Mouse (Mus musculus): ENCODE data around the gene Clca4b. TPM values are rescaled to one million over a fixed set of nuclear protein-coding genes. Genes with fewer than 3 reads are reported as not detected.
"Not testable (repeated sequence)": the region's sequence is repeated elsewhere in the genome, so short reads cannot be mapped to it uniquely, and the experiment has no call there.

Gene Clca4b
- total RNA-seq (2017): not detected in 2 replicates

- ATAC-seq (replicated peaks; ENCODE audit: low read depth, poor library complexity, severe bottlenecking): no peak
Observed at GRCm38 (mm10) chr3:144932335-144932734, at the start of gene Clca4b. TSS of gene Clca4b (minus strand) at chr3:144932529.

- ATAC-seq (replicated peaks; ENCODE audit: low read depth, poor library complexity, severe bottlenecking): no peak
Observed at GRCm38 (mm10) chr3:144980551-144980950, 48.2 kb upstream of the Clca4b start.

GRCm38 (mm10) chr3:144977631-144978030 lies 45.3 kb upstream of the Clca4b start:
- ATAC-seq (replicated peaks; ENCODE audit: low read depth, poor library complexity, severe bottlenecking): no peak

GRCm38 (mm10) chr3:144976091-144976490 lies 43.8 kb upstream of the Clca4b start:
- no peak for ATAC-seq (replicated peaks; ENCODE audit: low read depth, poor library complexity, severe bottlenecking)

GRCm38 (mm10) chr3:144974945-144975344 lies 42.6 kb upstream of the Clca4b start, which contains the start of gene Clca4a:
TSS of gene Clca4a (minus strand) at chr3:144975045.
- no peak for ATAC-seq (replicated peaks; ENCODE audit: low read depth, poor library complexity, severe bottlenecking)

- ATAC-seq (replicated peaks; ENCODE audit: low read depth, poor library complexity, severe bottlenecking): no peak
Observed at GRCm38 (mm10) chr3:144971553-144972270, 39.4 kb upstream of the Clca4b start.

GRCm38 (mm10) chr3:144969755-144970154 lies 37.4 kb upstream of the Clca4b start:
- ATAC-seq (replicated peaks; ENCODE audit: low read depth, poor library complexity, severe bottlenecking): no peak

GRCm38 (mm10) chr3:144966074-144966473 lies 33.7 kb upstream of the Clca4b start:
- ATAC-seq (replicated peaks; ENCODE audit: low read depth, poor library complexity, severe bottlenecking): no peak

- ATAC-seq (replicated peaks; ENCODE audit: low read depth, poor library complexity, severe bottlenecking): no peak
Observed at GRCm38 (mm10) chr3:144950829-144951228, 18.5 kb upstream of the Clca4b start.

GRCm38 (mm10) chr3:144947376-144947775 lies 15.0 kb upstream of the Clca4b start:
- ATAC-seq (replicated peaks; ENCODE audit: low read depth, poor library complexity, severe bottlenecking): not testable (repeated sequence)

- ATAC-seq (replicated peaks; ENCODE audit: low read depth, poor library complexity, severe bottlenecking): not testable (repeated sequence)
Observed at GRCm38 (mm10) chr3:144933625-144934024, 1.3 kb upstream of the Clca4b start.

- ATAC-seq (replicated peaks; ENCODE audit: low read depth, poor library complexity, severe bottlenecking): peak; percentile 29; the same call in 1 of the 2 replicates
Observed at GRCm38 (mm10) chr3:144933011-144933491, 722 bp upstream of the Clca4b start.

- no peak for ATAC-seq (replicated peaks; ENCODE audit: low read depth, poor library complexity, severe bottlenecking)
Observed at GRCm38 (mm10) chr3:144914014-144914413, 18.3 kb downstream of the Clca4b start.

- ATAC-seq (replicated peaks; ENCODE audit: low read depth, poor library complexity, severe bottlenecking): no peak
Observed at GRCm38 (mm10) chr3:144897042-144897678, 35.2 kb downstream of the Clca4b start.

GRCm38 (mm10) chr3:144890246-144890758 lies 42.0 kb downstream of the Clca4b start:
- ATAC-seq (replicated peaks; ENCODE audit: low read depth, poor library complexity, severe bottlenecking): no peak

GRCm38 (mm10) chr3:144886957-144887356 lies 45.4 kb downstream of the Clca4b start:
- ATAC-seq (replicated peaks; ENCODE audit: low read depth, poor library complexity, severe bottlenecking): no peak

- not testable (repeated sequence) for ATAC-seq (replicated peaks; ENCODE audit: low read depth, poor library complexity, severe bottlenecking)
Observed at GRCm38 (mm10) chr3:144872012-144872411, 60.3 kb downstream of the Clca4b start.
